Mouse (Mus musculus) left cerebral cortex, postnatal 14 days (tissue): Measurements from ENCODE around the gene Hyal5. TPM values are rescaled to one million over a fixed set of nuclear protein-coding genes. Genes with fewer than 3 reads are reported as not detected.
A peak's percentile ranks its signal among the peaks of the same experiment; 100 is the strongest.

Experiments used
- DNase-seq, 2 experiments: peaks; one replicate each; pipeline ENCODE4 v3.0.0; 2021 to 2022; ENCODE audit warnings: low spot score in 2 of 2, mixed read lengths in 1 of 2
- intact Hi-C: fragments of 180-260 bp; cut with DNase I; formaldehyde crosslinking; loops from one replicate; pipeline ENCODE4 v1.15.1; 2025
- long read RNA-seq, 2 experiments: library from polyadenylated mRNA; stranded (forward); transcript quantifications; one replicate each; pipeline ENCODE4 v2.0.0; 2021
- total RNA-seq, 2 experiments: library from RNA; stranded (reverse); gene quantifications; 2 replicates each; pipeline ENCODE4 v1.2.3; 2021

Gene Hyal5
- not detected for total RNA-seq
- long read RNA-seq, experiment 1: 0 reads
- long read RNA-seq, experiment 2: 0 reads

- no peak for DNase-seq
- intact Hi-C loops: no loop called here
Observed at GRCm38 (mm10) chr6:24857697-24858096, at the start of gene Hyal5. Hyal5 (plus strand) TSS chr6:24857997.

GRCm38 (mm10) chr6:24822070-24822469 is 35.7 kb upstream of the Hyal5 start:
- DNase-seq: no peak
- intact Hi-C loops: no loop called here

GRCm38 (mm10) chr6:24860320-24860719 is 2.5 kb downstream of the Hyal5 start:
- intact Hi-C loops: no loop called here
- no peak for DNase-seq

GRCm38 (mm10) chr6:24863649-24864048 is 5.9 kb downstream of the Hyal5 start:
- intact Hi-C loops: no loop called here
- DNase-seq: no peak

- DNase-seq: peak; percentile 10 to 43
- intact Hi-C loops: no loop called here
Observed at GRCm38 (mm10) chr6:24894146-24894873, 36.5 kb downstream of the Hyal5 start.

- intact Hi-C loops: no loop called here
- no peak for DNase-seq
Observed at GRCm38 (mm10) chr6:24894874-24895183, 37.0 kb downstream of the Hyal5 start.

- intact Hi-C loops: no loop called here
- DNase-seq: no peak
Observed at GRCm38 (mm10) chr6:24905101-24905500, 47.3 kb downstream of the Hyal5 start.

GRCm38 (mm10) chr6:24907824-24908223 is 50.0 kb downstream of the Hyal5 start:
- DNase-seq: no peak

GRCm38 (mm10) chr6:24910016-24910727 is 52.4 kb downstream of the Hyal5 start:
- no peak for DNase-seq
- intact Hi-C loops: no loop called here

More at GRCm38 (mm10) chr6:24907824-24908223, 50.0 kb downstream of the Hyal5 start:
- intact Hi-C loops: no loop called here

GRCm38 (mm10) chr6:24910728-24911105 is 52.9 kb downstream of the Hyal5 start:
- DNase-seq: no peak
- intact Hi-C loops: no loop called here

GRCm38 (mm10) chr6:24913591-24913990 is 55.8 kb downstream of the Hyal5 start:
- no peak for DNase-seq
- intact Hi-C loops: no loop called here

- DNase-seq: no peak
Observed at GRCm38 (mm10) chr6:24925076-24925785, 67.4 kb downstream of the Hyal5 start.

More at GRCm38 (mm10) chr6:24925076-24925785, 67.4 kb downstream of the Hyal5 start:
- intact Hi-C loops: no loop called here

Other genes with a start within 250 kb of the Hyal5 start
- gene Wasl, start 193.0 kb upstream of the Hyal5 start, total RNA-seq: 10 to 100 TPM; 78.5 to 81.9 TPM
- not detected for gene Hyal6, start 124.8 kb upstream of the Hyal5 start, total RNA-seq
- not detected for gene Hyal4, start 109.7 kb upstream of the Hyal5 start, total RNA-seq
- not detected for gene Spam1, start 66.8 kb upstream of the Hyal5 start, total RNA-seq
- gene Tmem229a, start 98.3 kb downstream of the Hyal5 start, total RNA-seq: 10 to 100 TPM; 40.9 to 41.2 TPM